Mouse (Mus musculus) Patski (cell line): ENCODE measurements at regions not wholly inside any gene's neighbourhood (a gene's known extent, or its start where the extent isn't known, plus 50 kb on each side); places are given as distances from the start of the nearest gene placed in this dataset.
"Not testable (repeated sequence)": the region's sequence is repeated elsewhere in the genome, so short reads cannot be mapped to it uniquely, and the experiment has no call there.

Source experiments
- ATAC-seq: fragments of 100-300 bp; one replicate; pipeline ENCODE4 v1.8.0; 2021
- CTCF ChIA-PET: fragments of 350-600 bp; sonication (Branson Sonifier 250); formaldehyde crosslinking; loops from one replicate; lab custom pipeline; 2022; ENCODE audit warnings: inconsistent platforms; lab: Charles Lee
- POLR2A ChIA-PET: fragments of 350-600 bp; sonication (Branson Sonifier 250); formaldehyde crosslinking; loops from one replicate; lab custom pipeline; 2022; ENCODE audit warnings: antibody characterized with exemption, inconsistent platforms; lab: Charles Lee
- DNase-seq: peaks from one replicate; pipeline ENCODE4 v3.0.0-alpha.2; 2011; ENCODE audit warnings: low read depth, low spot score
- H3K27me3 ChIP-seq: fragments of 371-371 bp; one replicate; pipeline ENCODE4 v1.5.1; 2021
- CTCF ChIP-seq: fragments of 100-300 bp; IDR thresholded peaks from one replicate; pipeline ENCODE4 v1.5.1; 2021
- in situ Hi-C: fragments of 300-500 bp; cut with MboI; formaldehyde crosslinking; loops from 3 replicates; pipeline ENCODE4 v1.11.1; 2018; ENCODE audit warnings: low pct_unique_long_range_greater_than_20kb, mixed read lengths

- ATAC-seq = no peak
- TF ChIP-seq CTCF = no peak
- in situ Hi-C loops = no loop called here
- no peaks in the 10 kb centered on the region for H3K27me3 ChIP-seq
- ChIA-PET CTCF (interaction anchor here (1.0 kb wide), 1 partner anchor 62 kb away, joined by 4 read pairs; no protein-coding TSS in a partner anchor), POLR2A (no interaction called here)
- no peak for DNase-seq
Measured at GRCm38 (mm10) chr10:16171251-16171650, 1453.2 kb upstream of the Gje1 start.

GRCm38 (mm10) chr10:16159542-16159941 is 1441.5 kb upstream of the Gje1 start:
- in situ Hi-C loops, DNase-seq, ATAC-seq: not testable (repeated sequence)

GRCm38 (mm10) chr10:16158445-16158844 is 1440.4 kb upstream of the Gje1 start:
- no peak for ATAC-seq
- no peak for DNase-seq
- H3K27me3 ChIP-seq = no peaks in the 10 kb centered on the region
- no peak for TF ChIP-seq CTCF
- ChIA-PET POLR2A (no interaction called here), CTCF (no interaction called here)
- in situ Hi-C loops = no loop called here

More at GRCm38 (mm10) chr10:16159542-16159941, 1441.5 kb upstream of the Gje1 start:
- H3K27me3 ChIP-seq, CTCF ChIA-PET, POLR2A ChIA-PET: not testable (repeated sequence)

GRCm38 (mm10) chr10:16156954-16157353 is 1438.9 kb upstream of the Gje1 start:
- in situ Hi-C loops = no loop called here
- ATAC-seq (no peak), DNase-seq (no peak)
- no peak for TF ChIP-seq CTCF
- no peaks in the 10 kb centered on the region for H3K27me3 ChIP-seq
- ChIA-PET POLR2A (no interaction called here), CTCF (no interaction called here)

GRCm38 (mm10) chr10:16148991-16149390 is 1431.0 kb upstream of the Gje1 start:
- in situ Hi-C loops = no loop called here
- POLR2A ChIA-PET = no interaction called here
- ATAC-seq = no peak
- no peak for DNase-seq
- H3K27me3 ChIP-seq = no peaks in the 10 kb centered on the region
- CTCF ChIA-PET = no interaction called here
- TF ChIP-seq CTCF = no peak

GRCm38 (mm10) chr10:16145397-16145796 is 1427.4 kb upstream of the Gje1 start:
- ChIA-PET POLR2A (no interaction called here), CTCF (no interaction called here)
- TF ChIP-seq CTCF = no peak
- DNase-seq (no peak), ATAC-seq (no peak)
- H3K27me3 ChIP-seq = no peaks in the 10 kb centered on the region
- in situ Hi-C loops = no loop called here

- TF ChIP-seq CTCF = no peak
- ChIA-PET CTCF (no interaction called here), POLR2A (no interaction called here)
- no peak for DNase-seq
- in situ Hi-C loops = no loop called here
- no peak for ATAC-seq
- H3K27me3 ChIP-seq = no peaks in the 10 kb centered on the region
Measured at GRCm38 (mm10) chr10:16123902-16124301, 1405.9 kb upstream of the Gje1 start.

- in situ Hi-C loops = no loop called here
- no peak for TF ChIP-seq CTCF
- ATAC-seq (peak; percentile 67), DNase-seq (peak; percentile 28)
- POLR2A ChIA-PET = no interaction called here
- H3K27me3 ChIP-seq = no peaks in the 10 kb centered on the region
- CTCF ChIA-PET = no interaction called here
Measured at GRCm38 (mm10) chr10:16088210-16088609, 1370.2 kb upstream of the Gje1 start.

GRCm38 (mm10) chr10:16053008-16053407 is 1335.0 kb upstream of the Gje1 start:
- ChIA-PET CTCF (no interaction called here), POLR2A (no interaction called here)
- no peaks in the 10 kb centered on the region for H3K27me3 ChIP-seq
- no peak for TF ChIP-seq CTCF
- in situ Hi-C loops = no loop called here
- no peak for DNase-seq
- no peak for ATAC-seq

GRCm38 (mm10) chr10:16052463-16052889 is 1334.5 kb upstream of the Gje1 start:
- DNase-seq = no peak
- no peaks in the 10 kb centered on the region for H3K27me3 ChIP-seq
- ATAC-seq = no peak
- CTCF ChIA-PET = no interaction called here
- TF ChIP-seq CTCF = no peak
- POLR2A ChIA-PET = no interaction called here
- in situ Hi-C loops = no loop called here

GRCm38 (mm10) chr10:16036255-16036654 is 1318.2 kb upstream of the Gje1 start:
- in situ Hi-C loops = no loop called here
- POLR2A ChIA-PET = no interaction called here
- no peak for ATAC-seq
- no peak for DNase-seq
- CTCF ChIA-PET = no interaction called here
- no peak for TF ChIP-seq CTCF
- H3K27me3 ChIP-seq = no peaks in the 10 kb centered on the region

- POLR2A ChIA-PET = no interaction called here
- in situ Hi-C loops = no loop called here
- CTCF ChIA-PET = no interaction called here
- H3K27me3 ChIP-seq = no peaks in the 10 kb centered on the region
- ATAC-seq = no peak
- no peak for TF ChIP-seq CTCF
- no peak for DNase-seq
Measured at GRCm38 (mm10) chr10:16033096-16033495, 1315.1 kb upstream of the Gje1 start.
